Mouse (Mus musculus): ENCODE data around the gene Nox1.

GRCm38 (mm10) chrX:134162826-134163225, 58.9 kb downstream of the Nox1 start:
- TF ChIP-seq CTCF (IDR thresholded peaks at IDR 0.05) (no peak), EP300 (IDR thresholded peaks at IDR 0.05) (no peak)

Measured in lung, postnatal 0 days (tissue).